Mouse (Mus musculus): ENCODE results near the gene Selenov. TPM values are rescaled to one million over a fixed set of nuclear protein-coding genes. Genes with fewer than 3 reads are reported as not detected.

Selenov gene
- total RNA-seq, 2 experiments from 2014 or later: not detected

Other genes starting within 250 kb of the Selenov start
- 10 to 100 TPM; 86.9 to 94.6 TPM for gene Psmc4, start 241.1 kb downstream of the Selenov start, total RNA-seq (2021)
- gene Fcgbp, start 219.9 kb downstream of the Selenov start, total RNA-seq (2021): not detected
- gene 9530053A07Rik, start 161.7 kb downstream of the Selenov start, total RNA-seq (2021): not detected
- 10 to 100 TPM; 32.2 to 35.3 TPM for gene Fbl, start 121.5 kb downstream of the Selenov start, total RNA-seq (2021)
- 10 to 100 TPM; 30.5 to 32.0 TPM for gene Dyrk1b, start 111.7 kb downstream of the Selenov start, total RNA-seq (2021)
- gene Eid2, start 23.3 kb downstream of the Selenov start, total RNA-seq (2021): 10 to 100 TPM; 11.9 to 12.1 TPM
- 10 to 100 TPM; 10.1 to 10.2 TPM for gene Eid2b, start 13.4 kb downstream of the Selenov start, total RNA-seq (2021)
- gene Dll3, start 11.1 kb upstream of the Selenov start, total RNA-seq (2021): not detected
- gene Timm50, start 20.9 kb upstream of the Selenov start, total RNA-seq (2021): 10 to 100 TPM; 60.5 to 61.7 TPM
- gene Supt5, start 47.6 kb upstream of the Selenov start, total RNA-seq (2021): 10 to 100 TPM; 52.8 to 52.9 TPM
- gene Rps16, start 59.5 kb upstream of the Selenov start, total RNA-seq (2021): 100 to 1,000 TPM; 489 to 520 TPM
- gene Plekhg2, start 81.4 kb upstream of the Selenov start, total RNA-seq (2021): 10 to 100 TPM; 13.1 to 20.4 TPM
- 10 to 100 TPM; 14.1 to 18.0 TPM for gene Zfp36, start 89.1 kb upstream of the Selenov start, total RNA-seq (2021)
- gene Med29, start 101.5 kb upstream of the Selenov start, total RNA-seq (2021): 10 to 100 TPM; 18.2 to 20.9 TPM
- gene Paf1, start 101.8 kb upstream of the Selenov start, total RNA-seq (2021): 10 to 100 TPM; 40.6 to 44.3 TPM
- gene Gmfg, start 146.3 kb upstream of the Selenov start, total RNA-seq (2021): 1 to 10 TPM; 5.0 to 5.6 TPM
- gene Lrfn1, start 160.8 kb upstream of the Selenov start, total RNA-seq (2021): under 1 TPM; 0.68 to 0.84 TPM
- not detected for gene Ifnl2, start 219.3 kb upstream of the Selenov start, total RNA-seq (2021)
- not detected for gene Ifnl3, start 231.7 kb upstream of the Selenov start, total RNA-seq (2021)
- not detected for gene Sycn, start 249.7 kb upstream of the Selenov start, total RNA-seq (2021)